Mouse (Mus musculus): ENCODE data around the gene Rufy4.

Rufy4 gene

GRCm38 (mm10) chr1:74105660-74106059 lies 19.7 kb upstream of the Rufy4 start:
- no peak for DNase-seq (ENCODE audit: low read depth, low spot score)

GRCm38 (mm10) chr1:74106214-74106613 lies 19.1 kb upstream of the Rufy4 start:
- peak; percentile 64 for DNase-seq (ENCODE audit: low read depth, low spot score)

- DNase-seq (ENCODE audit: low read depth, low spot score): no peak
These were observed 17.3 kb upstream of the Rufy4 start for GRCm38 (mm10) chr1:74107931-74108618.

GRCm38 (mm10) chr1:74109670-74110069 lies 15.7 kb upstream of the Rufy4 start:
- no peak for DNase-seq (ENCODE audit: low read depth, low spot score)

- DNase-seq (ENCODE audit: low read depth, low spot score): peak; percentile 98
These were observed 14.2 kb upstream of the Rufy4 start for GRCm38 (mm10) chr1:74110932-74111695.

- DNase-seq (ENCODE audit: low read depth, low spot score): peak; percentile 91
These were observed 13.7 kb upstream of the Rufy4 start for GRCm38 (mm10) chr1:74111696-74112030.

- no peak for DNase-seq (ENCODE audit: low read depth, low spot score)
These were observed 12.3 kb upstream of the Rufy4 start for GRCm38 (mm10) chr1:74113071-74113470.

- no peak for DNase-seq (ENCODE audit: low read depth, low spot score)
These were observed 7.5 kb upstream of the Rufy4 start for GRCm38 (mm10) chr1:74117876-74118275.

GRCm38 (mm10) chr1:74119115-74119514 lies 6.2 kb upstream of the Rufy4 start:
- DNase-seq (ENCODE audit: low read depth, low spot score): no peak

- no peak for DNase-seq (ENCODE audit: low read depth, low spot score)
These were observed 4.2 kb upstream of the Rufy4 start for GRCm38 (mm10) chr1:74121138-74121537.

- no peak for DNase-seq (ENCODE audit: low read depth, low spot score)
These were observed 3.3 kb upstream of the Rufy4 start for GRCm38 (mm10) chr1:74121821-74122576.

GRCm38 (mm10) chr1:74123215-74123614 lies 2.1 kb upstream of the Rufy4 start:
- no peak for DNase-seq (ENCODE audit: low read depth, low spot score)

GRCm38 (mm10) chr1:74124021-74124981 lies 1.0 kb upstream of the Rufy4 start, which contains the start of gene Tns1:
Tns1 (minus strand) TSS chr1:74124449.
- DNase-seq (ENCODE audit: low read depth, low spot score): peak; percentile 82

- DNase-seq (ENCODE audit: low read depth, low spot score): no peak
These were observed 5.7 kb downstream of the Rufy4 start for GRCm38 (mm10) chr1:74130883-74131659.

GRCm38 (mm10) chr1:74132011-74132410 lies 6.7 kb downstream of the Rufy4 start:
- DNase-seq (ENCODE audit: low read depth, low spot score): no peak

- DNase-seq (ENCODE audit: low read depth, low spot score): no peak
These were observed 8.6 kb downstream of the Rufy4 start for GRCm38 (mm10) chr1:74133954-74134353.

- no peak for DNase-seq (ENCODE audit: low read depth, low spot score)
These were observed 10.1 kb downstream of the Rufy4 start for GRCm38 (mm10) chr1:74135326-74135950.

- peak; percentile 61 for DNase-seq (ENCODE audit: low read depth, low spot score)
These were observed 14.1 kb downstream of the Rufy4 start for GRCm38 (mm10) chr1:74139415-74139814.

GRCm38 (mm10) chr1:74141781-74142180 lies 16.4 kb downstream of the Rufy4 start:
- peak; percentile 78 for DNase-seq (ENCODE audit: low read depth, low spot score)
